Mouse (Mus musculus): ENCODE measurements around the gene 4931409K22Rik.

DNA sequence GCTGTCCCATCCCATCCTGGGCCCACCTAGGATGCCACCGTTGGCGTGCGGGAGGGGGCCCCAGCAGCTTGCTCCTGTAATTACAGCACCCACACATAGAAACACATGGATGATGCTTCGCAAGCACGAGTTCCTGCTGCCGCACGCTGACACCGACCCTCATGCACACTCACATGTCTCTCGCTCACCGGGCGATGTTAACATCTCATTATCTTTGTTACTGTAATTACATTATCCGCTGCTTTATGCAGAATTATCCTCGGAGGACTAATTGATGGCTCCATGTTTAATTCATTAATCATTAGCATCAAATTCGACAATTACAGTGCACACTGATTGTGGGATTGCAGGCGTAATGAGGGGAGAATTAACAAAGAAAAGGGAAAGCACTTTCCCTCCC, 61.6 kb downstream of the 4931409K22Rik start:
- no peak for TF ChIP-seq CTCF (IDR thresholded peaks at IDR 0.05; ENCODE audit: low read depth, low read length)
- no peak for TF ChIP-seq POLR2A (IDR thresholded peaks at IDR 0.05; ENCODE audit: insufficient read depth, low read length)
- no peak for TF ChIP-seq EP300 (IDR thresholded peaks at IDR 0.05; ENCODE audit: insufficient read depth, low read depth, low read length)
